Mouse (Mus musculus): ENCODE results near the gene Itih5. TPM values are rescaled to one million over a fixed set of nuclear protein-coding genes. Genes with fewer than 3 reads are reported as not detected.

Gene Itih5
- total RNA-seq, 2 experiments from 2014 or later: 0.91 to 1.3 TPM

DNA sequence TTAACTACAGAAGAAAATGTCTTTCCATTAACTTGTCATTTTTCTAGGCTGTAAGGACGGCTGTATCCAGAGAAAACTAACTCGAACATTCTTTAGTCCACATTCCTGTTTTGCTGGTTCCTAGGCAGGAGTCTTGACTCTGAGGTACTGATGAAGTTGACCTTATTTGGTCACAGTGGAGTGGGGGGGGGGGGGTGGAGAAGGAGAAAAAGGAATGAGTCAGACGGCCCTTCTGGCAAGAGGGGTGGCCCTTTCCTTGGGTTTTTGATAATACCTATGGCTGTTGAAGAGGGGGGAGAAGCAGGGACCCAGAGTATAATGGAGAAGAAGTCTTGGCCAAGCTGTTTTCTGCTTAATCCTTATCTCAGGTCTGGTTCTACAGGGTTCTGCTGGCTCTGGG is 148.0 kb downstream of the Itih5 start:
- no peak for ATAC-seq (replicated peaks; ENCODE audit: low FRiP score, poor library complexity, severe bottlenecking)

GRCm38 (mm10) chr2:10301997-10302396 is 148.6 kb downstream of the Itih5 start:
- no peak for ATAC-seq (replicated peaks; ENCODE audit: low FRiP score, poor library complexity, severe bottlenecking)

DNA sequence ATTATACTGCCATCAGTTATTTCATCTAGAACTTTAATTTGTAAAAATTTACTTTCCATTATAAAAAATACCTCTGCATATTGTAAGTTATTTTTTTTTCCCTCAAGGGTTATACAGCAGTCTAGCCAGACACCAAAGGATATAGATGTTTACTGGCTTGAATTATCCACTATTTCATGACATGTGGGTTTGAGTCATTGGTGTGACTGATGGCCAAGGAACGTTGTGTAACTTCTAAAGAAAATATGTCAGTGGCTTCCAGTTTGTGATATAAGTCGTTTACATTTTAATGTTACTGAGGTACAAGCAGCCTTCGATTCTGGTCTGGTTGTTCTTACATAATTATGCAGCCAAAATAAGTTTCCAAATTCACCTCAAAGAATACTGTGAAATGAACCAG is 151.5 kb downstream of the Itih5 start:
- ATAC-seq (replicated peaks; ENCODE audit: low FRiP score, poor library complexity, severe bottlenecking): no peak

Other genes with a start within 250 kb of the Itih5 start
- 13.4 and 13.7 TPM in 2 replicates for gene Taf3, start 105.0 kb upstream of the Itih5 start, total RNA-seq (2015; ENCODE audit: low replicate concordance)
- gene Taf3, start 105.0 kb upstream of the Itih5 start, total RNA-seq (2017; ENCODE audit: low replicate concordance): 8.9 and 11.0 TPM in 2 replicates
- gene Atp5c1, start 73.1 kb upstream of the Itih5 start, total RNA-seq (2015; ENCODE audit: low replicate concordance): 184 and 197 TPM in 2 replicates
- gene Atp5c1, start 73.1 kb upstream of the Itih5 start, total RNA-seq (2017; ENCODE audit: low replicate concordance): 140 and 176 TPM in 2 replicates
- gene Kin, start 73.0 kb upstream of the Itih5 start, total RNA-seq (2015; ENCODE audit: low replicate concordance): 22.6 and 40.0 TPM in 2 replicates
- 38.4 and 40.3 TPM in 2 replicates for gene Kin, start 73.0 kb upstream of the Itih5 start, total RNA-seq (2017; ENCODE audit: low replicate concordance)
- not detected in 2 replicates for gene Itih2, start 22.2 kb upstream of the Itih5 start, total RNA-seq (2015; ENCODE audit: low replicate concordance)
- gene Itih2, start 22.2 kb upstream of the Itih5 start, total RNA-seq (2017; ENCODE audit: low replicate concordance): not detected in 2 replicates
- 2.2 TPM in 1 of 2 replicates, not detected in the other for gene Sfmbt2, start 216.9 kb downstream of the Itih5 start, total RNA-seq (2015; ENCODE audit: low replicate concordance)
- gene Sfmbt2, start 216.9 kb downstream of the Itih5 start, total RNA-seq (2017; ENCODE audit: low replicate concordance): 0.38 and 0.51 TPM in 2 replicates

All from erythroid progenitor cell, adult 5-6 weeks (primary cell).